Mouse (Mus musculus) cortical plate, adult 2 months (tissue): ENCODE measurements around the gene Twf1.

ENCODE experiments used
- CTCF ChIP-seq: fragments of 200-500 bp; IDR thresholded peaks from 2 replicates; pipeline ENCODE4 v1.5.1; 2011; ENCODE audit warnings: mild to moderate bottlenecking, control low read depth, low read length; ENCODE audit not compliant: insufficient read depth; ENCODE audit errors: extremely low read depth
- POLR2A ChIP-seq: fragments of 200-500 bp; IDR thresholded peaks from 2 replicates; pipeline ENCODE4 v1.6.1; 2011; ENCODE audit warnings: mild to moderate bottlenecking, low read length, control low read depth; ENCODE audit not compliant: insufficient read depth; ENCODE audit errors: extremely low read depth

DNA sequence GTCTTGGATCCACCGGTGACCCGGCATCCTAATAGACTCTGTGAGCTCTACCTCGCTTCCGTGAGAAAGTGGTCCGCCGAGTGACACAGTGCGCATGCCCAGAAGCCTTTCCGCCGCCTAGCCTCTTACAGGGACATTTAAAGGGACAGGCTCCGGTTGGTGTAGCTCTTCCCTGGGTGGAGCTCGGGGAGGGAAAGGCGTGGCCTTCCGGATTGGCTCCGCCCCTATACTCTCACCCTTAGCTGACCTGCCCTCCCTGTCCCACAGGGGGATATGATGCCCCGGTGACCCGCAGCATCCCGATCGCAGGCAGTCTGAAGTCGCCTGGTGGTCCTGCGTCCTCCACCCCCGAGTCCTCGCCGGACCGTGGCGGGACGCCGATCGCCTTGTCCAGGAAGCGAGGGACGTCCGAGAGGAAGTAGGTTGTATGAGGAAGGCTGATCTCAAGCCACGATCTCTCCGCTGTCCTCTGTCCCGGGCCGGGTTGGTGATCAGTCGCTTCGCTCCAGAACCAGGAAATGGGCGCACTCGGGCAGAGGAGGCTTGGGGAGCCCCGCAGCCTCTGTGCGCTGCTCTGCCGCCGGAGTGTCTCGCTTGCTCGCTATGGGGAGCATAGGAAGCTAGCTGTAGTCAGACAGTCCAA, 46.2 kb downstream of the Twf1 start, which contains the start of the genes Pus7l and Irak4:
- no peak for TF ChIP-seq CTCF
- peak; percentile 79 for TF ChIP-seq POLR2A
